Mouse (Mus musculus) erythroid progenitor cell, adult 5-6 weeks (primary cell): Measurements from ENCODE around the gene Ankfy1. TPM values are rescaled to one million over a fixed set of nuclear protein-coding genes. Genes with fewer than 3 reads are reported as not detected.
"Not testable (repeated sequence)": the region's sequence is repeated elsewhere in the genome, so short reads cannot be mapped to it uniquely, and the experiment has no call there.

Experiments used
- ATAC-seq: replicated peaks from 2 replicates; pipeline ENCODE4 v1.8.0; 2016; ENCODE audit warnings: moderate number of reproducible peaks, mild to moderate bottlenecking, moderate TSS enrichment, inconsistent platforms; ENCODE audit not compliant: poor library complexity, low FRiP score, severe bottlenecking
- total RNA-seq, 2 experiments: library from RNA; stranded (forward) in 1 of 2; stranded (reverse) in 1 of 2; fragments of 150-400 nt in 1 of 2; fragments of 186-747, 209-891 nt in 1 of 2; gene quantifications; 2 replicates each; pipeline versions ENCODE4 v1.2.3 to v1.2.4; 2015 to 2017; ENCODE audit warnings: low replicate concordance in 2 of 2

Ankfy1 gene
- total RNA-seq, 2 experiments from 2014 or later, result 56.1 to 56.2 TPM

DNA sequence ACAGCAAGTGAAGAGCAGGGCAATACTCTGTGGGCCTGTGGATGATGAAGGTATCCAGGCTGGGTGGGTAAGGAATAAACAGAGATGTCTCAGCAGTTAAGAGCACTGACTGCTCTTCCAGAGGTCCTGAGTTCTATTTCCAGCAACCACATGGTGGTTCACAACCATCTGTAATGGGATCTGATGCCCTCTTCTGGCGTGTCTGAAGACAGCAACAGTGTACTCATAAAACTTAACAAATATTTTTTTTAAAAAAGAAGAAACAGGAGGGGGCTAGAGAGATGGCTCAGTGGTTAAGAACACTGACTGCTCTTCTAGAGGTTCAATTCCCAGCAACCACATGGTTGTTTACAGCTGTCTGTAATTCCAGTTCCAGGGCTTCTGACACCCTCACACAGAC is 82.8 kb downstream of the Ankfy1 start:
- ATAC-seq, result not testable (repeated sequence)

DNA sequence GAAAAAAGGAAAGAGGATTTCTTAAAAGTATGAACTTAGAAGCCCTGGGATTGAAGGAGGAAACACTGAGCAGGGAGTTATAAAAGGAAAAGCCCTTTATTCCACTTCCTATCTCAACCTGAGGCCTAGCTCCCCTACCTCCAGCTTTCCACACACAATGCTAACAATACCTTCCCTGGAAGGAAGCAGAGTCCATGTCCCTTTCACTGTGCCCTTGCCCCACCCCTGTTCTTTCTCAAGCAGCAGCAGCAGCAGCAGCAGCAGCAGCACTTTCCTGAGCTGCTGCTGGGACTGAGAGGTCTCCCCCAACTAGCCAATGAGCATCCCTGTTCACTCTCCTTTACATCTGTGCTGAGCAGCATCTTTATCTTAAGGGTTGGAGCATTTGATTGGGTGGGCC is 89.2 kb downstream of the Ankfy1 start:
- ATAC-seq, result no peak

DNA sequence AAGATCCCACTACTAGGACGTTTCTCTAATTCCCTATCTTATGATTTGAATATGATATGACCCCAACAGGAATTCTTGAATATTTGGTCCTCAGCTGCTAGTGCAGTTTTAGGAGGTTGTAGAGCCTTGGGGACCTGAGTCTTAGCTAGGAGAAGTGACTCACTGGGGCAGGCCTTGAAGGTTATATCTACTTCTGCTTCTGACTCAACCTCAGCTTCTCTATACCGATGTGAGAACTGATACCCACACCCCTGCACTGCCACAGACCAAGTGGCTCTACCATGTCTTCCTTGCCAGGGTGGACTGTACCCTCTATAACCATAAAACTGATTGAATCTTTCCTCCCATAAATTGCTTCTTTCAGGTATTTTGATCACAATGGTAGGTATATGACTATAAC is 92.3 kb downstream of the Ankfy1 start:
- no peak for ATAC-seq

DNA sequence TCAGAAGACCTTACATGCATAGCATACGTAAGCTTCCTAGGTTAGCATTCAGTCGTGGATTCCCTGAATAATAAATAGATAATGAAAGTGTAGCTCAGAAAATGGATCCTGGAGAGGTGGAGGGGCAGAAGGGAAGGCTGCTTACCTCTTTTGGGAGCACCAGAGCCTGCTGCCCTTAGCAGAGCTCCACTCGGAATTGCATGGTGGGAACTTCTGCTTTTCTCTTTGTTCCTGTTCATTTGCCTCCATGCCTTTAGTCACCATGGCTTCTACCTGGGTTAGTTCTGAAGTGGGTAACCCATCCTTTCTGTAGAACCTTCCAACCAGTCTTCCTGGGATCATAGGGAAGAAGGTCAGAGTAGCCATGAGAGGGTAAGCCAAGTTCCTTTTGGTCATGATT is 92.7 kb downstream of the Ankfy1 start:
- no peak for ATAC-seq

DNA sequence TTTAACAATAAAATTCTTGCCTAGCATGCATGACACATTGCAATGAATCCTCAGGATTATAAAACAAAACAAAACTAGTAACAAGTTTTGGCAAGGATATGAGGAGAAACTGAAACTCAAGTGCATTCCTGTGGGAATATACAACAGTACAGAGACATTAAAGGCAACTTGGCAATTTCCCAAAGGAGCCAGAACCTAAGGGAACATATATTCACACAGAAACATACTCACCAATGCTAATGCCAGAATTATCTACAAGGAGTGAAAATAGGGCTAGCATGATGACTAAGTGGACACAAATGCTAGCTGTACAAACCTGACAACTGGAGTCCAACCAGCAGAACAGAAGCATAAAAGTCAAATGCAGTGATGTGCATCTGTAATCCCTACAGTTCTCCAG is 102.2 kb downstream of the Ankfy1 start:
- no peak for ATAC-seq

DNA sequence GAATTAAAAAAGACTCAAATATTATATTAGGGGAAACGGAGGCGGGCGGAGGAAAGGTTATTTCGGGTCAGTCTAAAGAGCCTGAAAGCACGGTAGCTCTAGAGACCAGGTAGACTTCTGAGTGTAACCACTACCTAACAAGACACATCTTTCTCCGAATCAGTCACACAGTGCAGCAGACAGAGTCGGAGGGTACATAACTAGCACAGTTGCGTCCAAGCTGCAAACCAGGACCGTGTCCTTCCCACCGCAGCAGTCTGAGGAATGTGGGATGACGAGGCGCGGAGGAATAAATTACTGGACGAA is 105.3 kb downstream of the Ankfy1 start:
- no peak for ATAC-seq

DNA sequence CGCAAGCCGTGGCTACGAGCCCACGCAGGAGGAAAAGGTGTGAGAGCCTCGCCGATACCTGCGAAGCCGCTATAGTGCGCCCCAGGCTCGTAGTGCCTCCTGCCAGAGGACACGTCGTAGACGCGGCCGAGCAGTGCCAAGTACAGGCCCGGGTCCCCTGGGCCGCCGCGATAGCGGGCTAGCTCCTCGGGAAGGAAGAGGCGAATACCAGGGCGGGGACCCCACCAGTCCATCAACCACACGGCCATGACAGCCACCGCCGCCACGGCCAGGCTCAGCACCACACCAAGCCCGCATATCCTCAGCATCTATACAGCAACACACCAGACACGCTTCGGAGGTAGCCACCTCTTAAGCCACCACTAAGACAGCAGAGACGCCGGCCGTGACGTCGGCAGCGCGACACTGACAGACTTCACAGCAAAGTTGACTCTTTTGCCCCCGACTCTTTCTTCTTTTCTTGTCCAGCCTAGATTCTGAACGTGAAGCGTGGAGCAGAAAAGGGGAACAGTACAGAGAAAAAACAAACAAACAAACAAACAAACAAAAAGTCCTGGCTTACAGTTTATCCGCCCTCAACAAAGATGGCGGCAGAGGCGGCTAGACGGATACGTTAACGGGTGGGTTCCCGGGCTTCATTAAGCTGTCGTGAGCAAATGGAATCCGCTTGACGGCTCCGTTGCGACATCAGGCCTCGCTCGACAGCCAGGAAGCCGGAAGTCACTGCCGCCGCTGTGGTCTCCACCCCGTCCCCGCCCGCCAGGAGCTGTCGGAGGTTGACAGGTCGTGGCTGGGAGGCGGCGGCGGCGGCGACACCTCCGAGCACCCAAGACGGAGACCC is 105.9 kb downstream of the Ankfy1 start, which contains the start of the genes Cyb5d2 and Zzef1:
Gene Cyb5d2 (minus strand): TSS at position 688 of the 841 bp plus-strand sequence.
Gene Zzef1 (plus strand): TSS at position 772 of the 841 bp plus-strand sequence.
- peak; percentile 91 for ATAC-seq

DNA sequence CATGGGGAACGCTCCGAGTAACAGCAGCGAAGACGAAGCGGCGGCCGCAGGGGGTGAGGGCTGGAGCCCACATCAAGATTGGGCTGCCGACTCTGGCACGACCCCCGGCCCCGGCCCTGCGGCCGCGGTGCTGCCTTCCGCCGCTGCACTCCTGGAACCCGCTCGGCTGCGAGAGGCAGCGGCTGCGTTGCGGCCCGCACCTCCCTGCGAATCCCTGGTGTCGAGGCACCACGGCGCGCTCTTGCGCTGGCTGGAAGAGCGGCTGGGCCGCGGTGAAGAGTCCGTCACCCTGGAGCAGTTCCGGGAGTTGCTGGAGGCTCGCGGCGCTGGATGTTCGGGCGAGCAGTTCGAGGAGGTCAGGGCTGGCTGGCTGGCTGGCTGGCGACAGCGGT is 106.5 kb downstream of the Ankfy1 start:
- peak; percentile 23 for ATAC-seq

DNA sequence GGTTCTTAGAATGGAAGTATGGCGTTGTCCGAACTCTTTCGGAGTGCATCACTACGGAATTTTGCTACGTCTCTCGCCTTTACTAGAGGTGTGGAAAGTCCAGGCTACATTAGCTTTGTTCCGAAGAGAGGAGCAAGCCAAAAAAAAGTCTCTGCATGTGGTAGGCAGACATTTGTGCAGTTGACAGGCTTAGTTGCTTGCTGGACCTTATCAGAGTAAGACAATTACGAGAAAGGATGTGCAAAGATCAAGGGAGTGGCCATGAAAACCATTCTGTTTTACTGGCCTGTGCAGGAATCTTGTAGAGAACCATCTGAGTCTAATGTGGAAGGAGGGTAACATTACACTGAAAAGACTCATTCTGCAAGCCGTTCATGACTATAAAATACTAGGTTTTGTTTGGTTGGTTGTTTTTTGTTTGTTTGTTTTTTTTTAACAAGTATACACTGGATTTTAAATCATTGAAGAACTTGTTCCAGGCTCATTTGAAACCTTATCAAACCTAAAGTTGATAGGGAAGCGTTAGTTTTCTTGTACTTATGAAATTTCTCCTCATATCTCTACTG is 107.0 kb downstream of the Ankfy1 start:
- no peak; the same call in 1 of the 2 replicates for ATAC-seq

DNA sequence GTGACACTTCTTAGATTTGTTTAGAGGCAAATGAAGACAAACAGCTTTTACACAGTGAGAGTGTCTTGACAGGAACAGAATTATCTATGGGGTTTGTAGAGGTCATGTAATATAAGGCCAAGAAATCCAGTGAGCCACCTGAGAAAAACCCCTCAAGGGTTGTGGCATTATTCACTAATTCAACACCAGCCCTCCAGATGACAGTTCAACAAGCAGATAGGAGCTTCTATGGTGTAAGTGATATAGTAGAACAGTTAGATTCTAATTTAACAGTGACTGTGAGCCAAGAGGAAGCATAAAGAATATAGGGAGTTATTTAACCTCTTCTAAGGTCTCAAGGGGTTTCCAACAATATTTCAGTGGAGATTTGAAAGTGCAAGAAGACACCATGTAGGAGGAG is 108.3 kb downstream of the Ankfy1 start:
- no peak for ATAC-seq

DNA sequence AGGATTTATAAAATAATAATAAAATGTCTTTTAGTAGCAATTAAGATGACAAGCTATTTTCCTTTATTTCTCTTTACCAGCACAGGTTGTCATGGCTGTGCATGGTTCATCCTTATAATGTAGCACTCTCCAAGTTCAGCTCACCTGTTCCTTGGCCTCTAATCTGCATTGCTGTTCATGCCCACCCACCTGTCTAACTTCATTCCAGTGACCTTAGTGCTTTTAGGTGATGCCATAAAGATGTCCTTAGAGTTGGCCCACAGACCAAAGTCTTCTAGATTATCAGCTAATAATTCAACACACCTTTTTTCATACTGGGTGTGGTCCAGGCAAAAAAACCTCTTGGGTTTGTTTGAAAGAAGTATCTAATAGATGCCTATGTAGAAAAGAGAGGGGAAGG is 111.4 kb downstream of the Ankfy1 start:
- no peak for ATAC-seq

DNA sequence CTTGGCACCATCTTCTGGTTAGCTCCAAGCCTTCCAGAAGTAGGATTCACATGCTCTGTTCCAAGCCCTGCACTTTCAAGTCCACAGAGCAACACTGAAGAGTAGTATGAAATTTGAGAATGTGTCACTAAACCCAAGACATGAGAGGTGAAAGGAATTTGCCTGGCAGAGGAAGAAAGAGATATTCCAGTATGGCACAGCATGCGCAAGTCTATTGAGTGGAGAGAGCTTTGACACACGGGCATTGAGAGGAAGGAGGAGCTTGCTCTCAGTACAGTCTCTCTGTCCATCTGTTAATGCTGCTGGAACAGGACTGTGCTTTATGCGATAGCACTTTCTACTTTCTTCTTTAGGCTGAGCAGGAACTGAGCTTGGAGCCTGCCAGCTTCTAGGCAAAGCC is 113.2 kb downstream of the Ankfy1 start:
- ATAC-seq, result no peak

DNA sequence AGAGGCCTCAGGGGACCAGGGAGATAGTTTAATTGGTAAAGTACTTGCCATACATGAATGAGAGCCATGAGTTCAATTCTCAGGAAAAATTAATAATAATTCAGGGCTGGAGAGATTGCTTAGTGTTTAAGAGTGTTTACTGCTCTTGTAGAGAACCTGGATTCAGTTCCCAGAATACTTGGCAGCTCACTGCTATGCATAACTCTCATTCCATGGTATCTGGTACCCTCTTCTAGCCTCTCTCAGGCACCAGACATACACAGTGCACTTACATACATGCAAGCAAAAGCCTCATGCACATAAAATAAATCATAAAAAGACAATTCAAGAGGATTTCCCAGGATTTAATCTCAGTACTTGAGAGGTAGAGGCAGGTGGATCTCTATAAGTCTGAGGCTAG is 114.8 kb downstream of the Ankfy1 start:
- no peak for ATAC-seq

DNA sequence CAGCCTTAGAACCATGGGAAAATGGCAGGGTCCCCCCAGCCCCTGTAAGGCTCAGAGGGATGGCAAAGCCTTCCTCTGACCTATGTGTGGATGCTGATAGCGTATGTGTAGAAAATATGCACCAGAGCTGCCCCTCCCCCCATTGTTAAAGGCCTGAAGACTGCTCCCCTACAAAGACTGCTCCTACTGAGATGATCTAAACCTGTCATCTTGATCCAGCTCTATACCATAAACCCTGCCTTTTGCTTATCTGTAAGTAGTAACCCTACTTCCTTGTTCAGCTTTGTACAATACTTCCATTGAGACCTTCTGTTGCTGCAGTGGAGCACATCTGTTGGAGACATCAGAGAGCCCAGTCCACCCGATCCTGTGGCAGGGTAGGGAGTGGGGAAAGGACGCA is 115.4 kb downstream of the Ankfy1 start:
- ATAC-seq, result no peak

DNA sequence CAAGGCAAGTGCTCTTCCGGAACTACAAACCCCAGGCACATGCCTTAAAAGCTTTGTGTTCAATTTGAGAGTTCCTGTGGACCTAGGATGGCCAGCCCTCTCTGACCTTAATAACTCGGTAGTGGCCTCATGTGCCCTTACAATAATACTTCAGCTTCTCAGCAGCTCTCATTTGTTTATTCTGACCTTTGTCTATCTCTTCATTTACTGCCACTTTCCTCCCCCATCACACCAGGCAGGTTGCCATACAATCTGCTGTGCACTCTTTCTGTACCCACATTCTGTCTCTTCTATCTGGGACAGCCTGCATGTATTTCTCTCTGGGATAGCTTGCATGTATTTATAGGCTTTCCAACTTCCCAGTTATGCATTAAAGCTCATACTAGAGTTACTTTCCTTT is 116.8 kb downstream of the Ankfy1 start:
- no peak for ATAC-seq

DNA sequence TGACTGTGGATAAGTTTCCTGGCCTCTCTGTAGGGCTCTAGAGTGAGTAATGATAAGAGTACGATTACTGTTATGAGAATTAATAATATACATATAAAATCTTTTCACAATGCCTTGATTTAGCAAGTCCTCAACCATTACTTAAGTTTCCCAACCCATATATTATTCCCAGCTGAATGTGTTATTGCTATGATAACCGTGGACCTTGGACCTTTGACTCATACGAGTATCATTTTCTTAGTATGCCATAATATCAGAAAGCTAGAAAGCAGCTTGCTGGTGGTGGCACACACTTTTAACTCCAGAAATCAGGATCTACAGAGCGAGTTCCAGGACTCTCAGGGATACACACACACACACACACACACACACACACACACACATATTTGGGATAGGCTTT is 118.2 kb downstream of the Ankfy1 start:
- ATAC-seq, result no peak

DNA sequence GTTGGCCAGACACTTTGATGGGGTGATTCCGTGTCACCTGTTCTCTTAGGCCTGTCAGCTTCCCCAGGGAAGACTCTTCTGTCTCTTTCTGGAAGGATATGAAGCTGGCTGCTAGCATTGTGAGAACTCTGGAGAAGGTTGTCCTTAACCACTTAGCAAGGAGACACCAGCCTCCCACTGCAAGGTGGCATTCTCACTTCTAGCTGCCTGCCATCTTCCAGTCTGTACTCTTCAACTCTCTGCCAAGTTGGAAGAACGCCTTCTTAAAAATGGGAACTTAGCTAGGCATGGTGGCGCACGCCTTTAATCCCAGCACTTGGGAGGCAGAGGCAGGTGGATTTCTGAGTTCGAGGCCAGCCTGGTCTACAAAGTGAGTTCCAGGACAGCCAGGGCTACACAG is 123.9 kb downstream of the Ankfy1 start:
- no peak for ATAC-seq

DNA sequence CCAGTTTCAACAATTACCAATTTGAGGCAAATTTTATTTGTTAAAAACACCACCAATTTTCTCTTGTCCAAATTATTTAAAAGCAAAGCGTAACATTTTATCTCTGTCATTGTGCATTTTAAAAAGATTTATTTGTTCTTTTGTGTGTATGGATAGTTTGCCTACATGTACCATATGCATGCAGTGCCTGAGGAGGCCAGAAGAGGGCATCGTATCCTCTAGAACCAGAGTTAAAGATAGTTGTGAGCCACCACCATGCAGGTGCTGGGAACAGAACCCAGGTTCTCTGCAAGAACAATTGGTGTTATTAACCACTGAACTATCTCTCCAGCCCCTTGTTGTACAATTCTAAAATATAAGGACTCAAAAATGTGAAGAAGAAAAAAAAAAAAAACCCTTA is 124.4 kb downstream of the Ankfy1 start:
- ATAC-seq, result no peak

DNA sequence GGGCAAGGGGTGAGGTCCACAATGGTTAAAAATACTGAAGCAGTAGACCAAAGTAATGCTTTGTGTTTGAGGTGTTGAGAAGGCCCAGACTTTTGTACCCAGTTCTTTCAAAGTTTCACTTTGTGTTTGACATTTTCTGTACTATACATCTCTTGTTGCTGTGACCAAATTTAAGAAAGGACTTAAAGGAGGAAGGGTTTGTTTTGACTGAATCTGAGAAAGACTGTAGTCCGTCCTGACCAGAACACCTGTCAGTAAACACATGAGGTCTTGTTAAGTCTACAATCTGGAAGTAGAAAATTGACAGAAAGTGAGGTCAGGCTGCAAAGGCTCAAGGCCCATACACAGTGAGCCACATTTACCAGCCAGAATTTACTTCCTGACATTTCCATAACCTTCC is 127.1 kb downstream of the Ankfy1 start:
- no peak for ATAC-seq

DNA sequence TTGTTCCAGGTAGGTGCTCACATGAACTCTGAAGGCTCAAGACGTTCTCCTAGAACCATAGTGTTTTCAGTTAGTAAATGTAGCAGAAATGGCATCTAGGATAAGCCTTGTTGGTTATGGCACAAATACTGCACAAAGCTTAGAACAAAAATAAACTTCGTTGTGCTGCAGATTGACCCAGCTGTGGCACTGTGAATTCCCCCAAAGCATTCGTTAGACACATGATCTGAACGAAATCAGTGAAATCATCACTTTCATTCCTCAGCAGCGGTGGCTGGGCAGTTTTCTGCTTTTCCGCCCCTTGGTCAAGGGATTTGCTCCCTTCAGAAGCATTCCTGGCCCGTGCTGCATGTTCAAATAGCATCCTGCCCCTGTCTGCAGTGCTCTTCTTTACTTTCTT is 128.3 kb downstream of the Ankfy1 start:
- no peak for ATAC-seq

DNA sequence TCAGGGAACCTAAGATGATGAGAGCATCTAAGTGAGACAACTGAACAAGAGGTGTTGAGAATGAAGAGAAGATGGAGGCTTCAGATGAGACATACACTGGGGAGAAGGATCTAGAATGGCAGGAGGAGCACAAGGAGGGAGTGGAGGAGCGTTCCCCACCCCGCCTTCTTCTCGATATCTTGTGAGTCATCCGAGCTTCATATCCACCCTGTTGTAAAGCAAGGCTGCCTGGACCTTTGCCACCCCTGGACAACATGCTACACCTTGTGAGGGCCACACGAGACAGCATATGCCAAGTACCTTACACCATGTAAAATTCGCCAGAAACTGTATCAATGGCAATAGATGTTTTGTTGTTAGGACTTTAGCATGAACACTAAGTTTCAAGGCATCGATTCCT is 131.2 kb downstream of the Ankfy1 start:
- ATAC-seq, result no peak
